Mouse (Mus musculus): ENCODE measurements around the gene Gm4565. TPM values are rescaled to one million over a fixed set of nuclear protein-coding genes. Genes with fewer than 3 reads are reported as not detected.

Gene Gm4565
- polyA plus RNA-seq (2012; rRNA removed) = not detected in 2 replicates

GRCm38 (mm10) chr7:22588027-22588426 is at the start of gene Gm4565:
TSS of gene Gm4565 (minus strand) at chr7:22588127.

GRCm38 (mm10) chr7:22565243-22565642 is 22.7 kb downstream of the Gm4565 start, which contains the start of gene Gm4201:
TSS of gene Gm4201 (minus strand) at chr7:22565343.

GRCm38 (mm10) chr7:22534787-22535186 is 53.1 kb downstream of the Gm4565 start, which contains the start of gene Gm8677:
TSS of gene Gm8677 (minus strand) at chr7:22534887.

Other genes starting within 250 kb of the Gm4565 start
- gene Gm8660, start 217.1 kb downstream of the Gm4565 start, polyA plus RNA-seq (2012; rRNA removed) = not detected in 2 replicates
- gene Vmn1r148, start 174.5 kb downstream of the Gm4565 start, polyA plus RNA-seq (2012; rRNA removed) = not detected in 2 replicates
- gene Vmn1r149, start 149.9 kb downstream of the Gm4565 start, polyA plus RNA-seq (2012; rRNA removed) = not detected in 2 replicates
- not detected in 2 replicates for gene Gm10665, start 124.1 kb downstream of the Gm4565 start, polyA plus RNA-seq (2012; rRNA removed)
- not detected in 2 replicates for gene Vmn1r151, start 88.4 kb downstream of the Gm4565 start, polyA plus RNA-seq (2012; rRNA removed)
- not detected in 2 replicates for gene Vmn1r152, start 65.2 kb downstream of the Gm4565 start, polyA plus RNA-seq (2012; rRNA removed)
- not detected in 2 replicates for gene Gm8677, start 53.2 kb downstream of the Gm4565 start, polyA plus RNA-seq (2012; rRNA removed)
- gene Gm4201, start 22.8 kb downstream of the Gm4565 start, polyA plus RNA-seq (2012; rRNA removed) = not detected in 2 replicates
- not detected in 2 replicates for gene Vmn1r155, start 69.9 kb upstream of the Gm4565 start, polyA plus RNA-seq (2012; rRNA removed)
- not detected in 2 replicates for gene Gm8693, start 104.2 kb upstream of the Gm4565 start, polyA plus RNA-seq (2012; rRNA removed)
- gene Gm4567, start 131.6 kb upstream of the Gm4565 start, polyA plus RNA-seq (2012; rRNA removed) = not detected in 2 replicates
- gene Vmn1r157, start 173.6 kb upstream of the Gm4565 start, polyA plus RNA-seq (2012; rRNA removed) = not detected in 2 replicates
- not detected in 2 replicates for gene Vmn1r158, start 202.7 kb upstream of the Gm4565 start, polyA plus RNA-seq (2012; rRNA removed)

Measured in central nervous system, embryonic 14 days (tissue).